Mouse (Mus musculus) hindbrain, embryonic 12.5 days (tissue): ENCODE results near the gene Nol6. TPM values are rescaled to one million over a fixed set of nuclear protein-coding genes. Genes with fewer than 3 reads are reported as not detected.

Experiments used
- ATAC-seq: fragments of 200-750 bp; cut with Nextera tagmentation; 2 replicates; pipeline ENCODE4 v1.8.0; 2017; ENCODE audit warnings: moderate TSS enrichment; ENCODE audit not compliant: low FRiP score
- H3K27ac ChIP-seq: fragments of 300-500 bp; sonication (generic); 2 replicates; pipeline ENCODE4 v1.5.1; 2016; ENCODE audit warnings: mild to moderate bottlenecking
- H3K27me3 ChIP-seq: fragments of 300-500 bp; sonication (generic); 2 replicates; pipeline ENCODE4 v1.6.1; 2016; ENCODE audit warnings: mild to moderate bottlenecking
- H3K36me3 ChIP-seq: fragments of 300-500 bp; sonication (generic); 2 replicates; pipeline ENCODE4 v1.6.1; 2016; ENCODE audit warnings: mild to moderate bottlenecking
- H3K4me1 ChIP-seq: fragments of 300-500 bp; sonication (generic); 2 replicates; pipeline ENCODE4 v1.6.1; 2016
- H3K4me2 ChIP-seq: fragments of 300-500 bp; sonication (generic); replicated peaks from 2 replicates; pipeline ENCODE4 v1.6.1; 2016; ENCODE audit warnings: mild to moderate bottlenecking
- H3K4me3 ChIP-seq: fragments of 300-500 bp; sonication (generic); 2 replicates; pipeline ENCODE4 v1.5.1; 2016; ENCODE audit warnings: mild to moderate bottlenecking
- H3K9ac ChIP-seq: fragments of 300-500 bp; sonication (generic); 2 replicates; pipeline ENCODE4 v1.6.1; 2016; ENCODE audit warnings: mild to moderate bottlenecking, moderate library complexity
- H3K9me3 ChIP-seq: fragments of 300-500 bp; sonication (generic); replicated peaks from 2 replicates; pipeline ENCODE4 v1.6.1; 2016; ENCODE audit warnings: mild to moderate bottlenecking
- WGBS: fragments of 180-500 bp; shearing (Covaris S2); methylation state at CpG from one replicate; pipeline ENCODE4 v1.1.7; 2016; 5-methylcytosine and 5-hydroxymethylcytosine counted together
- polyA plus RNA-seq: library from polyadenylated mRNA; unstranded; fragments of >200 nt; fragmentation: Nextera tagmentation; extraction: Ambion mirVana; gene quantifications from 2 replicates; pipeline ENCODE4 v1.2.1, GENCODE M21; 2016

Gene Nol6
- polyA plus RNA-seq, 1 experiment from 2014 or later = 29.0 TPM

- no peaks in the 10 kb centered on the region for H3K9me3 ChIP-seq
- no peak for ATAC-seq
- 84% methylated on average over 14 of the region's 14 CpGs for WGBS
- H3K4me2 ChIP-seq = no peak overlapping the region
- H3K4me3 ChIP-seq = no peak overlapping the region
- H3K27me3 ChIP-seq = no peaks in the 10 kb centered on the region
- H3K36me3 ChIP-seq = no peaks in the 10 kb centered on the region
- H3K4me1 ChIP-seq = no peaks in the 10 kb centered on the region
- no peak overlapping the region for H3K9ac ChIP-seq
- H3K27ac ChIP-seq = no peak overlapping the region
These were observed 52.5 kb downstream of the Nol6 start for GRCm38 (mm10) chr4:41071500-41072429.

GRCm38 (mm10) chr4:41065196-41065595, 59.1 kb downstream of the Nol6 start:
- 92% methylated on average over 4 of the region's 4 CpGs for WGBS
- Histone ChIP-seq H3K4me3 (no peak overlapping the region), H3K27me3 (no peaks in the 10 kb centered on the region), H3K36me3 (no peaks in the 10 kb centered on the region), H3K4me2 (no peak overlapping the region), H3K9ac (no peak overlapping the region), H3K27ac (no peak overlapping the region), H3K4me1 (no peaks in the 10 kb centered on the region), H3K9me3 (no peaks in the 10 kb centered on the region)
- ATAC-seq = no peak

Other genes starting within 250 kb of the Nol6 start
- not detected in 2 replicates for gene Spink4, start 204.4 kb downstream of the Nol6 start, polyA plus RNA-seq
- 239 and 246 TPM in 2 replicates for gene Bag1, start 176.2 kb downstream of the Nol6 start, polyA plus RNA-seq
- gene Chmp5, start 176.0 kb downstream of the Nol6 start, polyA plus RNA-seq = 153 and 154 TPM in 2 replicates
- 110 and 111 TPM in 2 replicates for gene Nfx1, start 153.5 kb downstream of the Nol6 start, polyA plus RNA-seq
- not detected in 2 replicates for gene Aqp7, start 76.3 kb downstream of the Nol6 start, polyA plus RNA-seq
- gene Aqp3, start 26.3 kb downstream of the Nol6 start, polyA plus RNA-seq = 0.77 and 0.97 TPM in 2 replicates
- 101 and 113 TPM in 2 replicates for gene Ube2r2, start 11.3 kb upstream of the Nol6 start, polyA plus RNA-seq
- gene Ubap2, start 150.7 kb upstream of the Nol6 start, polyA plus RNA-seq = 71.1 and 91.1 TPM in 2 replicates
- 73.5 and 79.7 TPM in 2 replicates for gene Dcaf12, start 190.4 kb upstream of the Nol6 start, polyA plus RNA-seq
- 78.1 and 88.0 TPM in 2 replicates for gene Ubap1, start 224.5 kb upstream of the Nol6 start, polyA plus RNA-seq